Mouse (Mus musculus) lung, adult 2 months (tissue): ENCODE results near the gene Recql.

ENCODE experiments used
- CTCF ChIP-seq: fragments of 200-500 bp; IDR thresholded peaks from 2 replicates; pipeline ENCODE4 v1.5.1; 2011; ENCODE audit warnings: mild to moderate bottlenecking, low read length, control low read depth; ENCODE audit not compliant: insufficient read depth
- POLR2A ChIP-seq: fragments of 200-500 bp; IDR thresholded peaks from 2 replicates; pipeline ENCODE4 v1.6.1; 2011; ENCODE audit warnings: low read depth, mild to moderate bottlenecking, control low read depth, low read length, borderline replicate concordance; ENCODE audit errors: extremely low read depth

DNA sequence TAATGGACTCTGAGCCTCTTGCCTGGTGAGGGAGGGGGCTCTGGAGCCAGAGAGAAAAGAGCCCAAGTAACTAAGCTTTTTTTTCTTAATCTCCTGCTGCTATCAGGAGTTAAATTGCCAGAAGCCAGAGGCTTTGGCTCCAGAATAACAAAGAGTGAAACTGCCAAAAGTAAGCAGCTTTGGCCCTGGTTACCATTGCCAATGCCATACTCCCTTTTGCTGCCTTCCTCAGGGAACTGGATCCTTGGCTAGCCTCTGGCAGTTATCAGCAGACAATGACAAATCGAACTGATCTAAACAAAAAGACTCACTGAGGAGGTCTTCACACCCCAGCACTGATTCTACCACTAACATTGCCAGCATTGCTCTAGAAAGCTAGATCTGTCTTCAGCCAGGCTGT, 24.3 kb upstream of the Recql start:
- TF ChIP-seq CTCF (no peak), POLR2A (no peak)
